Mouse (Mus musculus): ENCODE results near the gene As3mt. TPM values are rescaled to one million over a fixed set of nuclear protein-coding genes. Genes with fewer than 3 reads are reported as not detected.
"Not testable (repeated sequence)": the region's sequence is repeated elsewhere in the genome, so short reads cannot be mapped to it uniquely, and the experiment has no call there.

As3mt gene
- polyA plus RNA-seq, 1 experiment, result 0.74 TPM

DNA sequence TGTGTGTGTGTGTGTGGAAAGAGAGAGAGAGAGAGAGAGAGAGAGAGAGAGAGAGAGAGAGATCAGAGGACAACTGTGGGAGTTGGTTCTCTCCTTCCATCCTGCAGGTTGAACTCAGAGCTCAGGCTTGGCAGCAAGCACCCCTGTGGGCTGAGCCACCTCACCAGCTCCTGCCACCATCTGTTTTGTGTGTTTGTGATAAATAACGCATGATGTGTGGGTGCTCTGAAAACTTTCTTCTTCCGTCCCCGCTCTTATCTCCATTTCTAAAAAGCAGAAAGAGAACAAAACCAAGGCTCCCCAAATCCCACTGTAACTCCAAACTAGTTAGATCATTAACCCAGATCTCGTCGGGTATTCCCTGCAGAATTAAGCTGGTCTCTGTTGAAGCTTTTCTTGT is 58.9 kb downstream of the As3mt start:
- TF ChIP-seq MYOG (IDR thresholded peaks at IDR 0.05; ENCODE audit: control insufficient read depth, extremely low read depth, insufficient read length), result no peak
- TF ChIP-seq CEBPB (IDR thresholded peaks at IDR 0.05; ENCODE audit: low read depth), result no peak
- TF ChIP-seq MYOD1 (IDR thresholded peaks at IDR 0.05; ENCODE audit: control insufficient read depth, insufficient read length, low read depth), result no peak
- no peak for TF ChIP-seq CTCF (IDR thresholded peaks at IDR 0.05; ENCODE audit: control insufficient read depth, insufficient read depth, insufficient read length)
- no peak for TF ChIP-seq MAX (IDR thresholded peaks at IDR 0.05)
- TF ChIP-seq FOSL1 (IDR thresholded peaks at IDR 0.05; ENCODE audit: insufficient read depth, low read length, poor library complexity, severe bottlenecking), result no peak
- TF ChIP-seq USF1 (IDR thresholded peaks at IDR 0.05; ENCODE audit: low read depth), result no peak
- Histone ChIP-seq H3K79me3 (ENCODE audit: low read depth) (no peaks in the 10 kb centered on the region), H3K27me3 (ENCODE audit: control insufficient read depth, insufficient read depth, insufficient read length) (no peaks in the 10 kb centered on the region), H3K79me2 (ENCODE audit: control insufficient read depth, insufficient read depth) (peaks cover 7% of the 10 kb centered on the region), H3K36me3 (ENCODE audit: control insufficient read depth, insufficient read depth) (no peaks in the 10 kb centered on the region), H3K4me3 (ENCODE audit: insufficient read depth, poor library complexity, severe bottlenecking) (no peak overlapping the region), H3ac (ENCODE audit: control insufficient read depth, insufficient read length, low read depth) (no peak overlapping the region)

DNA sequence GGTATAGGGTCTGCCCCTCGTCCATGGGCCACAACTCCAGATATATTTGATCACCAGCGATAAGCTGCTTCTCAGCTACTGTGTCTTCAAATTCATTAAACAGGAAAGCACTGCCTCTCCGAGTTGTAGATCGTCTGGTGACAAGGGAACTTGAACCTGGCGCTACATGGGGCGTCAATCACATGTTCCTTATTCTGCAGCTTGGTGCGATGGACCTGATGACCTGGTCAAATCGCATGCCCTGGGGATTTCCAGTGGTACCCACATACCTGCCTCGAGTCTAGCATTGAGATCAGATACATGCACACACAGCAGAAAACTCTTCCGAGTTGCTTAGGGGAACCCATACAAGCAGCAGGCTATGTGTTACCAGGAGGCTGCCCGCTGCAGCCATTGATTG is 62.5 kb downstream of the As3mt start:
- no peaks in the 10 kb centered on the region for H3K27me3 ChIP-seq (ENCODE audit: control insufficient read depth, insufficient read depth, insufficient read length)
- no peaks in the 10 kb centered on the region for H3K79me3 ChIP-seq (ENCODE audit: low read depth)
- no peaks in the 10 kb centered on the region for H3K79me2 ChIP-seq (ENCODE audit: control insufficient read depth, insufficient read depth)
- TF ChIP-seq MYOG (IDR thresholded peaks at IDR 0.05; ENCODE audit: control insufficient read depth, extremely low read depth, insufficient read length), result no peak
- TF ChIP-seq CTCF (IDR thresholded peaks at IDR 0.05; ENCODE audit: control insufficient read depth, insufficient read depth, insufficient read length), result no peak
- no peak for TF ChIP-seq MAX (IDR thresholded peaks at IDR 0.05)
- no peak for TF ChIP-seq CEBPB (IDR thresholded peaks at IDR 0.05; ENCODE audit: low read depth)
- H3K4me3 ChIP-seq (ENCODE audit: insufficient read depth, poor library complexity, severe bottlenecking), result no peak overlapping the region
- no peaks in the 10 kb centered on the region for H3K36me3 ChIP-seq (ENCODE audit: control insufficient read depth, insufficient read depth)
- H3ac ChIP-seq (ENCODE audit: control insufficient read depth, insufficient read length, low read depth), result no peak overlapping the region

DNA sequence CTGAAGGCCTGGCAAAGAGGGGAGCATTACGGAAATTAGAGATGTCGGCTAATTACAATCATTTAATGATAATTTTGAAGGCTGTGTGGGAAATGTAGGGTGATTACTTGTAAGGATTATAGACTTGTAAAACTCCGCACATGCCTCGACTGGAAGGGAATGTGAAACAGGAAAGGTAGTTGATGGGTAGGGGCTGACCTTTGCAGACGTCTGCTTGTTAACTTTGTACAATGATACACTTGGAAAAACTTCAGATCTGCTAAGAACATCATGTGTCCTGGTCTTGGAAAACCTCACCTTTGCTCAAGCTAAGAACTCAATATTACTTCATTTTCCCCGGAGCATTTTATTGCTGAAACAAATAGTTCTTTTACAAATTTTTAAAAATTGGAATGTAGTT is 64.5 kb downstream of the As3mt start:
- Histone ChIP-seq H3K79me3 (ENCODE audit: low read depth) (no peaks in the 10 kb centered on the region), H3ac (ENCODE audit: control insufficient read depth, insufficient read length, low read depth) (no peak overlapping the region), H3K4me3 (ENCODE audit: insufficient read depth, poor library complexity, severe bottlenecking) (no peak overlapping the region), H3K27me3 (ENCODE audit: control insufficient read depth, insufficient read depth, insufficient read length) (no peaks in the 10 kb centered on the region), H3K79me2 (ENCODE audit: control insufficient read depth, insufficient read depth) (no peaks in the 10 kb centered on the region), H3K36me3 (ENCODE audit: control insufficient read depth, insufficient read depth) (no peaks in the 10 kb centered on the region)
- TF ChIP-seq MYOG (IDR thresholded peaks at IDR 0.05; ENCODE audit: control insufficient read depth, extremely low read depth, insufficient read length), result no peak

DNA sequence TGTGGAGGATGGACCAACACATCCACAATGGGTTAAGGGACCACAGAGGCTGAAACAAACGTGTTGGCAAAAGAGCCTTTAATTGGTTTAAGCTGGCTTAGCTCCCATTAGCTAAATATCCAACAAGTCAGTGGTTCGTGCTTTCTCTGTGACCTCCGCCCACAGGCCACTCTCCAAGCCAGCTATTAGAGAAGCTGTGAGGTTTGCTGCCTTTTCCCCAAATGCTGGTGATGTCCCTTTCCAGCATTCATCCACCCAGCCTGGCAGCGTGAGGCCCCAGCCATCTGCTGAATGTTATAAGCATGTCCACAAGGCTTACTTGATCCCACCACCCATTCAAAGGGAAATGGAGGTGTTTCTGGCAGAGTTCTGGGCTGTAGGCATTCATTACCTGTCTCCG is 69.1 kb downstream of the As3mt start:
- H3K4me3 ChIP-seq (ENCODE audit: insufficient read depth, poor library complexity, severe bottlenecking), result no peak overlapping the region
- no peaks in the 10 kb centered on the region for H3K36me3 ChIP-seq (ENCODE audit: control insufficient read depth, insufficient read depth)
- no peaks in the 10 kb centered on the region for H3K27me3 ChIP-seq (ENCODE audit: control insufficient read depth, insufficient read depth, insufficient read length)
- H3ac ChIP-seq (ENCODE audit: control insufficient read depth, insufficient read length, low read depth), result no peak overlapping the region
- H3K79me2 ChIP-seq (ENCODE audit: control insufficient read depth, insufficient read depth), result no peaks in the 10 kb centered on the region
- H3K79me3 ChIP-seq (ENCODE audit: low read depth), result no peaks in the 10 kb centered on the region
- TF ChIP-seq CTCF (IDR thresholded peaks at IDR 0.05; ENCODE audit: control insufficient read depth, insufficient read depth, insufficient read length), result no peak
- TF ChIP-seq CEBPB (IDR thresholded peaks at IDR 0.05; ENCODE audit: low read depth), result no peak
- no peak for TF ChIP-seq MYOG (IDR thresholded peaks at IDR 0.05; ENCODE audit: control insufficient read depth, extremely low read depth, insufficient read length)
- no peak for TF ChIP-seq MYOD1 (IDR thresholded peaks at IDR 0.05; ENCODE audit: control insufficient read depth, insufficient read length, low read depth)
- TF ChIP-seq USF1 (IDR thresholded peaks at IDR 0.05; ENCODE audit: low read depth), result no peak
- TF ChIP-seq FOSL1 (IDR thresholded peaks at IDR 0.05; ENCODE audit: insufficient read depth, low read length, poor library complexity, severe bottlenecking), result no peak
- TF ChIP-seq MAX (IDR thresholded peaks at IDR 0.05), result no peak

DNA sequence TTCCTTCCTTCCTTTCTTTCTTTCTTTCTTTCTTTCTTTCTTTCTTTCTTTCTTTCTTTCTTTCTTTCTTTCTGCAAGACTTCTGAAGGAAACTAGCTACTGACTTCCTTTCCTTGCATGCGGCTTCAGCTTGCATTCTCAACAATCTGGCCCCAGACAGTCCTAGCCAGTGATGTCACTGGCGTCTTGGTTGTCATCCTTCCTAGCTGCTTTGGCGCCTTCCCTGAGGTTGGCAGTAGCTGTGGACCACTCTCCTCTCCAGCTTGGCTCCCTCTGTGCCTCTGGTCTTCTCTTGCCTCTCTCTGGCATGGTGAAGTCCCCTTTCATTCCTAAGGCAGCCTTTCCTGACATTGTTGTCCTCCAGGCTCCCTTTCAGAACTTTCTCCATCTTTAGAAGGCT is 69.6 kb downstream of the As3mt start:
- Histone ChIP-seq H3K4me3 (ENCODE audit: insufficient read depth, poor library complexity, severe bottlenecking) (no peak overlapping the region), H3ac (ENCODE audit: control insufficient read depth, insufficient read length, low read depth) (no peak overlapping the region), H3K27me3 (ENCODE audit: control insufficient read depth, insufficient read depth, insufficient read length) (no peaks in the 10 kb centered on the region), H3K36me3 (ENCODE audit: control insufficient read depth, insufficient read depth) (no peaks in the 10 kb centered on the region), H3K79me2 (ENCODE audit: control insufficient read depth, insufficient read depth) (no peaks in the 10 kb centered on the region), H3K79me3 (ENCODE audit: low read depth) (no peaks in the 10 kb centered on the region)
- TF ChIP-seq MYOD1 (IDR thresholded peaks at IDR 0.05; ENCODE audit: control insufficient read depth, insufficient read length, low read depth) (no peak), MAX (IDR thresholded peaks at IDR 0.05) (no peak), USF1 (IDR thresholded peaks at IDR 0.05; ENCODE audit: low read depth) (no peak), CEBPB (IDR thresholded peaks at IDR 0.05; ENCODE audit: low read depth) (no peak), MYOG (IDR thresholded peaks at IDR 0.05; ENCODE audit: control insufficient read depth, extremely low read depth, insufficient read length) (no peak), CTCF (IDR thresholded peaks at IDR 0.05; ENCODE audit: control insufficient read depth, insufficient read depth, insufficient read length) (no peak), FOSL1 (IDR thresholded peaks at IDR 0.05; ENCODE audit: insufficient read depth, low read length, poor library complexity, severe bottlenecking) (no peak)

DNA sequence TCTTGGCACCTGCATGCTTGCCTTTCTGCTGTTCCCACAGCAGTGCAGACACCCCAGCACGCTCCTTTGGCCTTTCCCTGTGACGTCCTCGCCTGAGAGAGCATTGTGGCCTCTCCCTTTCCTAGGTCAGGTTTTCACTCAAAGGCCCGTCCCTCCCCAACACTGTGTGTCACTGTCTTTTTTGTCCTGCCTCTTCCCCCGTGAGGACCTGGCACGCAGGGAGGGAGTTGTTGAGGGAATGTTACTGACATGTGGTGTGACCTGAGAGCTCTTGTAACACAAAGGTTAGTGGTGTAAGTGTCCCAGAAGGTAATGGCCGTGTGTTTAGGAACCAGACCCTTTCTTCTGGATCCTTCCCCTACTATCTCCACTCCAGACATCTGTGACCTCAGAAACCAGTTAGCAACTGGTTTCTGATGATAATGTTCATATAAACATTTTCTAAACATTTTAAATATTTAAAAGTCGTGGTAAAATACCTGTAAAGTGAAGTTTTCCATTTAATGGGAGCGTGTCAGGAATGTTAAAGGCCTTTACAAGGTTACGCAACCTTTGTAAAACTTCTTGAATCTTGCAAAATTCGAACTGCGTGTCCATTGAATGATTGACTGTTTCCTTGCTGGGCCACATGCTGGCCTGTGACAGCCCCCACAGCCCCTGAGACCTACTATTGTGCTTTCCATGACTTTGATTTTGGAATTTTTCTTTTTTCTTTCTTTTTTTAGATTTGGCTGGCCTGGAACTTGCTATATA is 70.8 kb downstream of the As3mt start:
- no peaks in the 10 kb centered on the region for H3K79me2 ChIP-seq (ENCODE audit: control insufficient read depth, insufficient read depth)
- H3K79me3 ChIP-seq (ENCODE audit: low read depth), result no peaks in the 10 kb centered on the region
- no peaks in the 10 kb centered on the region for H3K27me3 ChIP-seq (ENCODE audit: control insufficient read depth, insufficient read depth, insufficient read length)
- H3K4me3 ChIP-seq (ENCODE audit: insufficient read depth, poor library complexity, severe bottlenecking), result no peak overlapping the region
- no peaks in the 10 kb centered on the region for H3K36me3 ChIP-seq (ENCODE audit: control insufficient read depth, insufficient read depth)
- TF ChIP-seq CEBPB (IDR thresholded peaks at IDR 0.05; ENCODE audit: low read depth) (peak; percentile 22), USF1 (IDR thresholded peaks at IDR 0.05; ENCODE audit: low read depth) (no peak)
- no peak overlapping the region for H3ac ChIP-seq (ENCODE audit: control insufficient read depth, insufficient read length, low read depth)

DNA sequence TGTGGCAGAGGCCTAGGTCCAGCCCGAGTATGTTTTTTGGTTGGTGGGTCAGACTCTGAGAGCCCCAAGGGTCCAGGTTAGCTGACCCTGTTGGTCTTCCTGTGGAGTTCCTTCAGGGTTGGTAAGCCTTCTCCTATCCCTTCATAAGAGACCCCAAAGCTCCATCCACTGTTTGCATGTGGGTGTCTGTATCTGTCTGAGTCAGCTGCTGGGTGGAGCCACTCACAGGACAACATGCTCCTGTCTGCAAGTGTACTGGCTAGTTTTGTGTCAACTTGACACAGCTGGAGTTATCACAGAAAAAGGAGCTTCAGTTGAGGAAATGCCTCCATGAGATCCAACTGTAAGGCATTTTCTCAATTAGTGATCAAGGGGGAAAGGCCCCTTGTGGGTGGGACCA is 71.9 kb downstream of the As3mt start:
- not testable (repeated sequence) for H3K79me3 ChIP-seq (ENCODE audit: low read depth); H3K36me3 ChIP-seq (ENCODE audit: control insufficient read depth, insufficient read depth); H3K79me2 ChIP-seq (ENCODE audit: control insufficient read depth, insufficient read depth); H3K4me3 ChIP-seq (ENCODE audit: insufficient read depth, poor library complexity, severe bottlenecking); H3ac ChIP-seq (ENCODE audit: control insufficient read depth, insufficient read length, low read depth); H3K27me3 ChIP-seq (ENCODE audit: control insufficient read depth, insufficient read depth, insufficient read length)
